Mouse (Mus musculus) cortical plate, adult 2 months (tissue): ENCODE measurements around the gene Nudt9. TPM values are rescaled to one million over a fixed set of nuclear protein-coding genes. Genes with fewer than 3 reads are reported as not detected.

ENCODE experiments used
- H3K27ac ChIP-seq: fragments of 200-500 bp; 2 replicates; pipeline ENCODE4 v1.5.1; 2012; ENCODE audit warnings: low read length, control low read depth, inconsistent platforms; ENCODE audit not compliant: insufficient read depth
- H3K4me1 ChIP-seq: fragments of 200-500 bp; 2 replicates; pipeline ENCODE4 v1.6.1; 2011; ENCODE audit warnings: low read length; ENCODE audit not compliant: control insufficient read depth, insufficient read depth
- H3K4me3 ChIP-seq: fragments of 200-500 bp; 2 replicates; pipeline ENCODE4 v1.5.1; 2011; ENCODE audit warnings: mild to moderate bottlenecking, low read length, control low read depth; ENCODE audit not compliant: insufficient read depth
- CTCF ChIP-seq: fragments of 200-500 bp; IDR thresholded peaks from 2 replicates; pipeline ENCODE4 v1.5.1; 2011; ENCODE audit warnings: mild to moderate bottlenecking, control low read depth, low read length; ENCODE audit not compliant: insufficient read depth; ENCODE audit errors: extremely low read depth
- POLR2A ChIP-seq: fragments of 200-500 bp; IDR thresholded peaks from 2 replicates; pipeline ENCODE4 v1.6.1; 2011; ENCODE audit warnings: mild to moderate bottlenecking, low read length, control low read depth; ENCODE audit not compliant: insufficient read depth; ENCODE audit errors: extremely low read depth
- polyA plus RNA-seq: library from polyadenylated mRNA; depleted of rRNA; stranded (reverse); fragments of >200 nt; gene quantifications from 2 replicates; pipeline ENCODE4 v1.2.3, GENCODE M21; 2012; rRNA removed

Gene Nudt9
- 75.7 and 82.3 TPM in 2 replicates for polyA plus RNA-seq

- Histone ChIP-seq H3K27ac (peak within 1 kb of the TSS; percentile 87), H3K4me1 (peaks cover 9% of the 10 kb centered on the region), H3K4me3 (peak within 1 kb of the TSS; percentile 68)
- TF ChIP-seq CTCF, result no peak
- peak; percentile 61; the same call in 1 of the 2 replicates for TF ChIP-seq POLR2A
These were observed at the start of gene Nudt9 for GRCm38 (mm10) chr5:104046256-104047199. TSS of gene Nudt9 (plus strand) at chr5:104046306.

GRCm38 (mm10) chr5:103998739-103999138, 47.4 kb upstream of the Nudt9 start:
- H3K27ac ChIP-seq, result no peak overlapping the region
- TF ChIP-seq CTCF, result no peak
- TF ChIP-seq POLR2A, result no peak
- no peaks in the 10 kb centered on the region for H3K4me1 ChIP-seq
- H3K4me3 ChIP-seq, result no peak overlapping the region

GRCm38 (mm10) chr5:103999738-104000137, 46.4 kb upstream of the Nudt9 start:
- no peaks in the 10 kb centered on the region for H3K4me1 ChIP-seq
- TF ChIP-seq POLR2A (no peak), CTCF (peak; percentile 88)
- H3K27ac ChIP-seq, result no peak overlapping the region
- H3K4me3 ChIP-seq, result no peak overlapping the region

DNA sequence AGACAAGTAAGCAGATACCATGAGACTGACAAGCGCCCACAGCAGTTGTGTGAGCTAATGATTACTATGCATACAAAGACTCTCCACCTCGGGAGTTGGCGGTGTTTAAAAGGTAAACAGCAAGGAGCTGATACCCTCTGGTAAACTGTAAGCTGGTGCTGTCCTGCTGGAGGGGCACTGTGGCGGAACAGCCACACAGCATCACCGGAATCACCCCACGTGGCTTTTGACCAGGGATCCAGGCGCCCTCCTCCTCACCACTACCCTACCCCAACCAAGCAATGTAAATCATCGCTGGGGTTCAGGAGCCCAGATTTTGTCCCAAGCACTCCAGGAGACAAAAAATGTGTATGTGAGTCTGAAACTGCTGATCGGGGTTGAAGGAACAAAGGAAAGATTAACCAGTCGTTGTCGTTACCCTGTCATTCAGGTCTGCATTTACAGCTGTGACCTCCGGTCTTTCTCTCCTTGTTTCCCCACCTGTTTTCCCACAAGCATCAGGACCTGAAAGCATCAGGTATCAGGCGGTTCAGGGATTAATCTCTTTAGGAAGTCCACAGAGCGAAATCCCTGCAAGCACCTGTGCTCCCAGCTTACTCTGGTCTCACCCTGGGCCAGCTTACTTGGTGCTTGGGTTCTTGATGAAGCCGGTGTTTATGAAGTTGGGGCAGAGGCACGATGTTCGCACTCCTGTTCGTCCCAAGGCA, 43.4 kb upstream of the Nudt9 start:
- no peak for TF ChIP-seq POLR2A
- TF ChIP-seq CTCF, result no peak
- H3K27ac ChIP-seq, result no peak overlapping the region
- no peak overlapping the region for H3K4me3 ChIP-seq
- no peaks in the 10 kb centered on the region for H3K4me1 ChIP-seq

DNA sequence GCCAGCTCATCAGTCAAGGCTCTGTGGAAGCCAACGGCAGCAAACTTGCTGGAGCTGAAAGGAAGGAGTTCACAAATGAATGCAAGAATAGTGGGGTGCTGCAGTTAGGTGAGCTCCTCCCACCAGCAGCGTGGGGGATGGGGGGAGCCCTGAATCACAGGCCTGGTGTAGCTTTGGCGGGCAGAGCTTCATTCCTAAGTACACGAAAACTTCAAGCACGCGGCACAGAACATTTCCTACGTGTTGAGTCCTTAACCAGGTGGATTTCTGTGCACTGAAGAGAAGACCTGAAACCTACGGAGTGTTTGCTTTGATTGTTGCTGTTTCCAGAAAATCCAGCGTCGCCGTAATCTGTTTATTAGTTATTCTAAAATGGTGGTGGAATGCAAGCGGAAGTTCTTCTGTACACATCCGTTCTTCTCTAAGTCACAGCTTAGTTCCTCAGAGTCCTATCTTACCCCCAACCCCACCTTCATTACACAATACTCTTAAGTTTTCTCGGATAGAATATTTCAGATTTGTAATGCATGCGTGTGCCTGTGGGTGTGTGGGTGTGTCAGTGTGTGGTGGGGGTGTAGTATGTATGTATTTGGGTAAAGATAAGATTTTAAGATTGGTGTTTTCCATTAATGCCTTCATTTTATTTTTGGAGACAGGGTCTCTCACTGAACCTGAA, 42.7 kb upstream of the Nudt9 start:
- Histone ChIP-seq H3K4me1 (no peaks in the 10 kb centered on the region), H3K4me3 (no peak overlapping the region), H3K27ac (no peak overlapping the region)
- TF ChIP-seq CTCF, result no peak

DNA sequence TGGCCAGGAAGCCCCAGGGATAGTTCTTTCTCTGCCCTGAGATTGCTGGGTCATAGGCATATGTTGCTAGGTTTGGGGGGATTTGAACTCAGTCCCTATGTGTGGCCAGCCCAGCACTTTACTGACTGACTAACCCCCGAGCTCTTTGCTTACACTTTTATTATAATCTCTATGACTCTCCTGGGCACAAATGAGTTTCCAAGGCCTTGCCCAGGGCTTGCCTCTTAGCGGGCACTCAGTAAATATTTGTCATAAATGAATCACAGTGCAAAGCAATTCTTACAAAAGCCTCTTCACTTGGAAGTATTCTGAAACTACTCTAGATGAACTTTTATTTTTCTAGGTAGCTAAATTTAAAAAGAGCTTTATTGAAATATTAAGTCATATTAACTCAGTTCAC, 42.2 kb upstream of the Nudt9 start:
- no peak overlapping the region for H3K27ac ChIP-seq
- no peaks in the 10 kb centered on the region for H3K4me1 ChIP-seq
- TF ChIP-seq POLR2A (no peak), CTCF (no peak)
- H3K4me3 ChIP-seq, result no peak overlapping the region

- no peak overlapping the region for H3K4me3 ChIP-seq
- no peak overlapping the region for H3K27ac ChIP-seq
- no peaks in the 10 kb centered on the region for H3K4me1 ChIP-seq
- TF ChIP-seq POLR2A, result no peak
These were observed 39.3 kb upstream of the Nudt9 start for GRCm38 (mm10) chr5:104006811-104007210.

GRCm38 (mm10) chr5:104007801-104008200, 38.3 kb upstream of the Nudt9 start:
- Histone ChIP-seq H3K27ac (no peak overlapping the region), H3K4me3 (no peak overlapping the region), H3K4me1 (no peaks in the 10 kb centered on the region)
- TF ChIP-seq POLR2A (no peak), CTCF (no peak)

GRCm38 (mm10) chr5:104009421-104009820, 36.7 kb upstream of the Nudt9 start:
- Histone ChIP-seq H3K4me3 (no peak overlapping the region), H3K4me1 (no peaks in the 10 kb centered on the region), H3K27ac (no peak overlapping the region)
- TF ChIP-seq POLR2A, result no peak
- no peak for TF ChIP-seq CTCF
